Mouse (Mus musculus) gastrocnemius, postnatal 25 days (tissue): ENCODE results near the gene Pla2g5. TPM values are rescaled to one million over a fixed set of nuclear protein-coding genes. Genes with fewer than 3 reads are reported as not detected.
"Not testable (repeated sequence)": the region's sequence is repeated elsewhere in the genome, so short reads cannot be mapped to it uniquely, and the experiment has no call there.

Experiments used
- DNase-seq: peaks from one replicate; pipeline ENCODE4 v3.0.0; 2022
- total RNA-seq, 2 experiments: library from RNA; stranded (reverse); gene quantifications; 1 replicate in 1 of 2; 2 replicates in 1 of 2; pipeline ENCODE4 v1.2.3; 2021

The Pla2g5 gene
- total RNA-seq, 2 experiments from 2014 or later, result 0.75 to 0.79 TPM

DNA sequence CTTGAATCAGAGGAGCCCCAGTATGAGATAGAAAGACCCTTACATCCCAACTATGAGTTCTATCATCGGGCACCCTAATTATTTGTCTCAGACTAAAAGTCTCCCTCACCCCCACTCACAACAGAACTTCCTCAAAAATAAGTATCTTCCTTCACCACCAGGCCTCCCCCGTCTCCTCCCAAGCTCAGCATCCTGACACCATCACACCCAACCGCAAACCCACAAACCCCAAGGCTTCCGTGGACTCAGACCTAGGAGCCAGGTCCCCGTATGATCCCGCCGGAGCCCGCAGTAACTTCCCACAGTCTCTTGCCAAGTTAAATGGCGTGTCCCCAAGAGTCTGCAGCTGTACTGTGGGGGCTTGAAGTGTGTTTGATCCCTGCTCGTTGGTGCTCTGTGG is 5.7 kb downstream of the Pla2g5 start:
- no peak for DNase-seq

DNA sequence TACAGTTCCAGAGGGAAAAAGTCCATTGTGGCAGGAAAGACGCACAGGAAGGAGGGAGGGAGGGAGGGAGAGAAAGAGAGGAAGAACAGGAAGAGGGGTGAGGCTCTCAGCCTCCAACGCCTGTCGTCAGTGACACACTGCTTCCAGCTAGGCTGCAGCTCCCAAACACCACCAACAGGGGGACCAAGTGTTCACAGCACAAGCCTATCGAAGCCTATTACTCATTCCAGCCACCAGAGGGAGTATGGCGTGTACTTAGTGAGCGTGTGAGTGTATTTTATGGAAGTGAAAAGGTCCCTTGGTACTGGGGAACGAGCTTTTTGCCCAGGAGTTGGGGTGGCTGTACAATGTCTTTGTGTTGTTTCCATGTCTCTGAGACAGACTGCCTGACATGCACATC is 6.8 kb downstream of the Pla2g5 start:
- no peak for DNase-seq

DNA sequence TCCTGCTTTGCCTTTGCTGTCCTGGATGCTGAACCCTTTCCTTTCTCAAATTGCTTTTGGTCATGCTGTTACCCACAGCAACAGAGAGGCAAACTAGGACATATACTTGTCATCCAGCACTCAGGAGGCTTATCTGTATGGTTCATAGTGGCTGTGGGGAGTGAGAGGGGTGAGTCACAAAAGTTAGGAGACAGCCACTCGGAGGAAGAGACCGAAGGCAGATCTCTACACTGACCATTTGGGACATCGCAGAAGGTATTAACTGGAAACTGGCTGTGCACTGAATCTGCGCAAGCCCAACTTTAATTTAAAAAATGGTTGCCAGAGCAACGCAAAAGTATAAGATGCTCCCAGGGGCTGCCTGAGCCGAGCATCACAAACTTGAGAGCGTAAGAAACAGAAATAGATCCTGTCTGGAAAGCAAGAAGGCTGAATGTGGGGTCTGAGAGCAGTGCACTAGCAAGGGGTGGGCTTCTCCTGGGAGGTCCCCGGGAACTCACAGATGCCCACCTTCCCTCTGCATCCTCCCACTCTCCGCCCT is 8.1 kb downstream of the Pla2g5 start:
- no peak for DNase-seq

DNA sequence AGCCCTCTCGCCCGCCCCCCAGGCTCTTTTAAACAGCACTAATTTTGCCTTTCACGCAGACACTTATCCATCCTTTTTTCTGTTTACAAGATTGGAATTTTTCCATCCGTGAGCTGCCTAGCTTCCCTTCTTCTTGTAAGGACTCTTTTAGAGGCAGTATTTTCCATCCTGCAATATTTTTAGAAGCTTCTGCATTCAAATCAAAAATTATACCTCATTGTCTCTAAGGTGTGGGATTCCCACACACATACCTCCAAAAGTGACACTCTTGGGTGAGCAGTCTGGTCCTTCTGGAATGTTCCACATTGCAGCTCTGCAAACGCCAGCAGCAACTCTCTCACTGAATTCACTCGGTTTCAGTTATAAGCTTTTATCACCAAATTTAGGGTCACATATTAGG is 10.3 kb downstream of the Pla2g5 start:
- DNase-seq, result no peak

DNA sequence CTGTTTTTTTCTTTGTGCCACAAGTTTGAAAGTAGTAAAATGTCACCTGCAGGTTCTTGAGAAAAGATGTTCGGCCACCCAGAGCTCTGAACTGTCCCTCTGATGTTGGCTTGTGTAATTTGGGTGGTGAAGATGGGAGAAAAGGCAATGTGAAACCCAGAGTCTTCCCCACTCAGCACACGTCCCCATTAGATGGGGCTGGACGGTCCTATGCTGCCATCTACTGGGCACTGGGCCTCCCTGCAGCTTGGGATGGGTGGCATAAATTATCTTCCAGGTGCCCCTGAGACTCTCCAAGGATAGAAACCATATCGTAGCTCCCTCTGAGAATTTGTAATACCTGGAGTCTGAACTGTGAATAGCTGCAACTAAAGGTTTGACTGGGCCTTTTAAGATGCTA is 11.8 kb downstream of the Pla2g5 start:
- DNase-seq, result no peak

DNA sequence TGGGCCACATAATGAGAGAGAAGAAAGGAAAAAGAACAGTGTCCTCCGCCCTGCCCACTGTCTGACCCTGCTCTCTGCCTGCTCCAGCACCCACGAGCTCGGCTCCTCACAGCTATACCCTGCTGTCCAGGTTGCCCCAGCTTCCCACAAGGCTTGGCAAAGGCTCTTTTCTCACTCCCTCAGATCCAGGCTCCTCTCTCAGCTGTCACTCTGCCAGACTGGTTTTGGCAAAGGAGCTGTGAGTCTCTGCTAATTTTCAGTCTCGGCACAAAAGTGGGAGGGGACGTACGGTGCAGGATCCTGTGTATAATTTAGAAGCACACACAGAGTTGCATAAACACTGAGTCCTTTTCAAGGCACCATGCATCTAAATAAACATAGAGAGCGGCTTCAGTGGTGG is 21.9 kb downstream of the Pla2g5 start:
- no peak for DNase-seq

DNA sequence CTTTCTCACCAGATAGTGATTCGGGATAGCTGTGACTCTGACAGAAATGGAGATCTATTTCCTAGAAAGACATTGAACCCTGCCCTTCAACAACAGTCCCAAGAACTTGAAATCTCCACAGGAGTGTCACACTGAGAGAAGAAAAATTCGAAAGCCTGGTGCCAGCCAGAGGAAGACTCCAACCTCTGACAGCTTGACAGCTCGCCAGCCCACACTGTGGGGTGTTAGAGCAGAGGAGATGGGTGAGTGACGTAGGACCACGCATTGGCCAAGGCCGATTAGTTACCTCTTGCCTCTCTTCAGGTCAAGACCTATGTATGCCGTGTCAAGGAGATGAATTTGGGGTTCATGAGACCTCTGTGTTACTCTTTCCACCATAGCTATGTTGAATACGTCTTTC is 22.6 kb downstream of the Pla2g5 start:
- DNase-seq, result no peak

DNA sequence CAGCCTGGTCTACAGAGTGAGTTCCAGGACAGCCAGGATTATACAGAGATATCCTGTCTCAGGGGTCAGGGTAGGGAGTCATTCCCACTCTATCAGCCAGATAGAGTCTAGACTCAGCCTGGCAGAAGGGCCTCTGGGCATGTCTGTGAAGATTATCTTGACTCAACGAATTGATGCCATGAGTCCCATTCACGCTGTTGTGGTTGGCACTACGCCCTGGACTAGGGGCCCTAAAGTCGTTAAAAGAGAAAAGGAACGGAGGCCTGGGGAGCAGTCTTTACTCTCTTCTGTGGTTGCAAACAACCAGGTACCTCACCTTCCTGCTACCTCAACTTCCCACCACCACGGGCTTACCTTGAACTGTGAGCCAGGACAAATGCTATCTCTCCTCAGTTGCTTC is 23.5 kb downstream of the Pla2g5 start:
- no peak for DNase-seq

DNA sequence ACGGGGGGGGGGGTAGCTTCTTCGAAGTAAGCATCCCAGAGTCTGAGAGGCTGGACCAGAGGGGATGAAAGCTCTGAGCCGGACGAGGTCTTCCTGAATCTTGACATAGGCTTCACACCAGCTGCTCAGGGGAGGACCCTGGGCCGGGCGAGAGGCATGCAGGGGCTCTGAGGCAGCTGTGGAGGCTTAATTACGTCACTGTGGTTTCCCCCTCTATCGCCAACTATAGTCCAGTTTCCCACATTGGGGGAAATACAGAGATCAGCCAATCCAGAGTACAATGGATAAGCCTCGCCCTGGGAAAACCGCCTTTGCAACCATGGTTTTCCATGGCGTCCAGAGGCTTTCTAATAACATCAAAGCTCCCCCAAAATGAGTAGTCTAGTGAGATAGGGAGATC is 36.1 kb downstream of the Pla2g5 start:
- no peak for DNase-seq

DNA sequence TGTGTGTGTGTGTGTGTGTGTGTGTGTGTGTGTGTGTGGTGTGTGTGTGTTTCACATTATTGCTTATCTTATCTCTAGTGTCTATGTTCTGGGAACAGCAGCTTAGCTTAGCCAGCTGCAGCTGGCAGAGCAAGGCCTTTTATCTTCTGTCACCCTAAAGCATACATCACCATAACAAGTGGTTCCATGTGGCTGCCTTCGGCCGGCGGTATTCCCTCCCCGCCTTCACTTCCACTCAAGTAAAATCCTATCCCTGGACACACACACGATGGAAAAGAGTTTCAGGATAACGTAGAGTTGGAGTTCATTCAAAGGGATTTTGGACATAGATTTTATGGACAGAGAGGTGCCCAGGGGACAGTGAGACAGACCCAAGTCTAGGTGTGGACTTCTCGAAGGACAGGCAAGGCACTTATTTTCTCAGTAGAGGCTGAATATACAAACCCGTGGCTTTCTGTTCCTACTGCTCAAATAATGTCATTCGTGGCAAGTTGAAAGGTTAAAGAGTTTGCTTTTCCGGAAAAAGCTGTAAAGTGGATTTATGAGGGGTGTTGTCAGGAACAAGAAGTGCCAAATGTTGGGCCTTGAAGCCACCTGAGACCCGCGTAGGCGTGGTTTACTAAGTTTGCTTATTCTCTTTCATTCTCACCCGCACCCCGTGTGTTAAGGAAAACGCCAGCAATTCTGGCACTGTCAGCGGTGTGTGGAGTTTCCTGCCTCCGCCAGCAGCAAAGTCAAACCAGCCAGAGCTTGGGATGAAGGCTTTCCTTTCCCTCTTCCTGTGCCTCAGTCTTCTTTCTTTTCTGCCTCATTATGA is 37.3 kb downstream of the Pla2g5 start:
- DNase-seq, result no peak

DNA sequence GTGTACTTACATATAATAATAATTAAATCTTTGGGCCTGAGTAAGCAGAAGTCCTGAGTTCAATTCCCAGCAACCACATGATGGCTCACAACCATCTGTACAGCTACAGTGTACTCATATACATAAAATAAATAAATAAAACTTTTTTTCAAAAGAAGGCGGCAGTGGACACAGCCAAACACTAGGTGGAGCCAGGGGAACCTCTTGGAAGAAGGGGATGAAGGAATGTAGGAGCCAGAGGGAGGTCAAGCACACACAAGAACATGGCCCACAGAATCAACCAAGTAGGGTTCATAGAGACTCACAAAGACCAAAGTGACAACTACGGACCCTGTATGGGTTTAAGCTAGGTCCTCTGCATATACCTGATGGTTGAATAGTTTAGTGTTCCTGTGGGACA is 38.6 kb downstream of the Pla2g5 start:
- no peak for DNase-seq

DNA sequence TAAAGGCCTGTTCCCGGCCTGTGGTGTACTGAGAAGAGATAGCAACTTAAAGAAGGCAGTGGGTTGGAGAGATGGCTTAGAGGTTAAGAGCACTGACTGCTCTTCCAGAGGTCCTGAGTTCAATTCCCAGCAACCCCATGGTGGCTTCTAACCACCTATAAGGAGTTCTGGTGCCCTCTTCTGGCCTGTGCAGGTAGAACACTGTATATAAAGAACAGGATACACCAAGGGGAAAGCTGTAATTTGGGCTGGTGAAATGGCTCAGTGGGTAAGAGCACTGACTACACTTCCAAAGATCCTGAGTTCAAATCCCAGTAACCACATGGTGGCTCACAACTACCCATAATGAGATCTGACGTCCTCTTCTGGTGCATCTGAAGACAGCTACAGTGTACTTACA is 39.1 kb downstream of the Pla2g5 start:
- DNase-seq, result not testable (repeated sequence)

DNA sequence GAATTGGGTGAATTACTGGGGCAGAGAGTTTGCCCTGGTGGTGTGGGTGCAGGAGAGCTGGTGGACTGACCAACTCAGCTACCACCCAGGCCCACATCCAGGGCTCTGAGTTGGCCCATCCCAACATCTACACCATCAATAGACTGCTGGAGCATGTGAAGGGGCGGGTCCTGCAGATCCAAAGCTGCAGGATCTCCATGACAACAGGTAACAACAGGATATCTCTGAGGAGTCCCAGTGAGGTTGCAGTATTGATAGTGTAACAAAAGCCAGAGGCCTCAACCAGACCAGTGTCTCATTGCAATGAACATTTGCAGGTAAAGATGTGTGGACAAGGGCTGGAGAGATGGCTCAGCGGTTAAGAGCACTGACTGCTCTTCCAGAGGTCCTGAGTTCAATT is 42.2 kb downstream of the Pla2g5 start:
- DNase-seq, result no peak

DNA sequence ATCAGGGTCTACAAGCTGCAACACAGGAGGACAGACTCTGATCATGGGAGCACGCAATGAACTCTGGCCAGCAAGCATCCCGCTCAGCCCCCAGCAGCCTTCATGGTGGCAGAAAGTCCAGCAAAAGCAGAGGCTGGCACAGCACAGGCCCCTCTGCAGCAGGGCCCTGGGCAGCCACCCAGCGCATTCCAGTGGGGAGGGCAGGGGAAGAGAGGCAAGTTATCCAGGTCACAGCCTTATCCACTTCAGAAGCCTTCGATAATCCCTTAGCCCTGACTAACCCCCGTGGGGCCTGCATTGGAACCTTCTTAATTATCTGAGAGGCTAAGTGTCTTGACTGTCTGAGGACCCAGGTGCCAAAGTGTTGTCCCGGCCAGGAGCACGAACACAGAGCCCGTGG is 44.2 kb downstream of the Pla2g5 start:
- DNase-seq, result peak; percentile 52

DNA sequence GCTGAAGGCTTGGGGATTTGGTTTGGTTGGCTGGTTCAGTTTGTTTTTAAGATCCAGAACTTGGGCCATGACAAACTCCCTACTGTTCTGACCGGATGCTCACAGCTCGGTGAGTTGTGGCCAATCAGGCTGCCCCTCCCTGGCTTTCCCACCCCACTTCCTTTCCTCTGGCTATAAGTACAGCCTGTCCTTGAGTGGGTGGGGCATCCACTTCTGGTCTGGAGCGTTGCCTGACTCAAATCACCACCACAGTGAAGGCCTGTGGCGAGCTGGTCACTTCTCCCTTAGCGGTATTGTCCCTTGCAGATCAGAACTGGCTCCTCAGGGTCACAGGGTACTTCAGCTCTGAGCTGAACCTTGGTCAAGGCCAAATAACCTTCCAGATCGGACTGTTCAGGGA is 45.5 kb downstream of the Pla2g5 start:
- DNase-seq, result no peak

DNA sequence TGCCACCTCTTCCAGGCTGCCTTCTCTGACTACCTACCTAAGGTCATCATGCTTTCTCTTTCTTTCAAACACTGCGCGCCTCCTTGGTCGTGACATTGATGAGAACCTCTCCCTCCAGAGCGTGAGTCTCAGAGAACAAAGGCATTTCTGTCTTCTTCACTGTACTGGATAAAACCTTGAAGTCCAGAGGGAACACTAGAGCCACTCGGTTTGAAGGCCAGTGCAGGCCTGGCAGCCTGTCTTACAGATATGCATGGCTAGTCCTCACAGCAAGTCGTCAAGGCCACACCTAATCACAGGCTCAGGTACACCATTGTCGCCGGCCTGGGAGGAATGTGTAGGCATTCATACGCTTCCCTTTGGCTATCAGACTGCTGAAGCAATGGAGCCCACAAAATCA is 47.1 kb downstream of the Pla2g5 start:
- DNase-seq, result no peak

DNA sequence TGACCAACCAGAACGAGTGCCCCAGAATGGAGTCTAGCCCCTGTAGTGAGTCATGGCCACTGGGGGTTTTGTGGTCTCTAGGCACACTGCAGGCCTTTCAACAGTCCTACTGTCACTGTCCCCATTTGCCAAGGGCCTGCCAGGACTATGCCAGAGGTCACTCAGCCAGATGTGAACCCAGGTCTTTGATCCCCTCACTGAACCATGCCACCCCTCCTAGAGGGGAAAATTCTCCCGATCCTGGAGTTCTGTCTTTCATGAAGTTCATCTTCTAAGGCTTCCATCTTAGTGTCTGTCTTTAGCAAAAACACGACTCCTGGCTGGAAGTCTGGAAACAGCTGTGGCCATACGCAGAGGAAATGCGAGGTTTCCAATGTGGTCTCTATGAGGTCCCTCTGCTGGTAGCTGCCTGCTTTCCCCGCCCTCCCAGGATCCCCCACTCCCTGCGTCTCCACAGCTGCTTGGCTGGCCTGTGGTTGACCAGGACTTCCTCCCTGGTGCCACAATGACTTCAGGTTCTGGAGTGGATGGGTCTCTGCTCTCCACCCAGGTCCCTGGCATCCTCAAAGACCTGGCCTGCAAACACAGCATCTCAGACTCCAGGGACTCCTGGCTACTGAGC is 56.3 kb downstream of the Pla2g5 start:
- peak; percentile 37 for DNase-seq

DNA sequence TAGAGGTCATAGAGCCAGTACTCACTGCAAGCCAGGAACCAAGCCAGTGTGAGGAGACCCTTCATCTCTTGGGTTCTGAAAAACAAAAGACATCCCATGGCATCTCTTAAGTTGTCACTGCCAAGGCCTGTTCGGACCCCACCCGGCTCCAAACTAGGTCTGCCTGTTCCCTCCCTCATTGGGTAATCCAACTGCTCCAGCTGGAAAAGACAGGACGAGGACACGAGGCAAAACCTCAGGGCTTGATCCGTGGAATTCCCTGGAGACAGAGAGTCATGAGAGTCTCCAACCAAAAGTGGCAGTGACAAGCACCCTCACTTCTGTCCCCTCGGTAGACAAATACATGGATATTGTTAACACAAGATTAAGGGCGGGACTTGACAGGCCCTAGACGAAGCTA is 57.1 kb downstream of the Pla2g5 start:
- no peak for DNase-seq

DNA sequence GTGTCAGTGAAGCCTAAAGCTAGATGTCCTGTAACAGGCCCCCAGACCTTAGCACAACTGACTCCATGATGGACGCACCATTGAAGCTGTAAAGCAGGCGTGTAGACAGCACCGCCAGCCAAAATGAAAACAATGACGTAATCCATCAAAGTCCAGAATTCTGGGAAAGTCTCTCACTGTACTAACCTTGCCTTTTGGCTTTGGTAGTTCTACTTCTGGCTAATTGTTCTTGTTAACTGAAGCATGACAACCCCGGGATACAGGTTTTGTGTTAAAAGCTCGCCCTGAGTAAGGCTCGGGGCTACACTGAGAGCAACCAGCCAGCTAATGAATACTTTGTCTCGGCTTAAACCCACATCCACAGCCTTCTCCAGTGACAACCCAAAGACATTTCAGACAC is 58.0 kb downstream of the Pla2g5 start:
- no peak for DNase-seq

DNA sequence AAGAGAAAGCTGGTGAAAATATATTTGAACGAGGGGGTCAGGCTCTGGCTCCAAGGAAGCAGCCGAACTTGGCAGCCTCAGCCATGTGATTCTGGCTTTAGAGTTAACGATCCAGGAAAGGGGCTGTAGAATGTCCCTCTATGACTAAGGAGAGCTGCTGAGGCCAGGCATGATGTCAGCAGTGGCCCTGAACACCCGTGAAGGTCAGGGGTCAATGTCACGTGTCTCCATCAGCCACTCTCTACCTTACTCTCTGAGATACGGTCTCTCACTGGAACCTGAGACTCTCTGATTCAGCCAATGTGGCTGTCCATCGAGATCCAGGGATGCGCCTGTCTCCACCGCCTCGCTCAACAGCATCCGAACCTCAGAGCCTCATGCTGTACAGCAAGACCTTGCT is 60.4 kb downstream of the Pla2g5 start:
- DNase-seq, result no peak

DNA sequence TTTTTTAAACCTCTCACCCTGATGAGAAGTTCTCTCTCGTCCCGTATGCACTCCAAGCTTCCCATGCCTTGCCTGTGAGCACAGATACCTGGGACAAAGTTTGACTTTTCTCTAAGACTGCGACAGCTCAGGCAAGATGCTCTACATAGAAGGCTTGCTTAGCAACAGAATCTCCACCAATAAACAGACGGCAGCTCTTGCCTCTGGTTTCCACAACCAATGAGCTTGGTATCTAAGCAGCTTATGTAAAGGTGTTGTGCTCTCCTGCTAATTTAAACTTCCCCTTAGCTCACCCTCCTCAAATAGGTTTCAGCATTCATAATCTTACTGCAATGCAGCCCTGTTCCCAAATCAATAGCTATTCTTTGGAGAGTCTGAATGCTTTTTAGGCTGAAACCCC is 61.7 kb downstream of the Pla2g5 start:
- DNase-seq, result no peak

DNA sequence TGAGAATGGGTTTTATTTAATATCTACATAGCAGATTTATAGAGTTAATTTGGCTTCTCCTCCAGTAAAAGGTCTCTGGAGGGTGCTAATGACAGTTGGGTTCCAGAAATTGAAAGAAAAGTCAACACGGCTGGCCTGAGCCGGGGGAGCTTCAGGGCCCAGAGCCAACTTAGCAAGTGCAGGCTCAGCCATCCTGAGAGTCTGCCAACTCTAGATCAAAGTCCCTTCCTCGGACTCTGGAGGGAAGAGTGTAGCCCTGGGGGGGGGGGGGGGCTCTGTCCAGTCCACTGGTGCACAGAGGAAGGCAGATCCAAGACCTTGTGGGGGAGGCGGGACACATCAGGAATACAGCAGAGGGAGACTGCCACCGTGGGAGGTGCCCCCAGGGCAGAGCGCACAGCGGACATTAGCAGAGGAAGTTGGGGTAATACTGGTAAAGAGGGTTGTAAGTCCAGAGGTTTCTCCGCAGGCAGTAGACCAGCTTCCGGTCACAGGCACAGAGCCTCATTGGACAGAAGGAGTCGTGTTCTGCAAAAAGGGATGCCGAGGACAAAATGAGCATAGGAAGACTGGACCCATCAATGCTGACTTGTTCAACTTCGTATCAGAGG is 63.0 kb downstream of the Pla2g5 start:
- DNase-seq, result no peak

DNA sequence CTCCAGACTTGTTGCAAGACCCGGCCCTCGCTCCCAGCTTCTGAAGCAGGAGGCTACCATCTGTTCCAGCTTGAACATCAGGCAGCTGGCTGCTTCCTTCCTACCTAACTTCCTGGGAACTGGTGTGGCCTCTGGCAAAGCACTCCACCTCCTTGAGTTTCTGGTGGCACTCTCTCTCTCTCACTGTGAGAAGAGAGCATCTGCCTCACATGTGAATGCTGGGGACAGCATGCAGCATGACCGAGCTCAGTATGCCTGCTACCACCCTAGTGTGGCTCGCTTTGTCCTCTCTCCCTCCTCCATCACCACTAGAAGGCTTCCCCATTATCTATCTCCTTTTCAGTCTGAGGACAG is 66.1 kb downstream of the Pla2g5 start:
- no peak for DNase-seq
